In genomic region chr1:184053711-184054110, GRCm38 (mm10) we compare ENCODE assay signal across 24 mouse cellular contexts. TPM values are rescaled to one million over a fixed set of nuclear protein-coding genes. Genes with fewer than 3 reads are reported as not detected.
"Had no signal": no experiment of that assay in that cellular context is flagged by ENCODE, and none has a peak within 500 bp of the region (broad histone marks: within the 10 kb centered on the region; RNA-seq: fewer than 3 reads in every experiment).

No protein-coding gene starts in this region.

- H3K27ac ChIP-seq: limb, embryonic 12.5 days; limb, embryonic 15.5 days; liver, embryonic 14.5 days; lung, embryonic 15.5 days; midbrain, embryonic 10.5 days; midbrain, embryonic 15.5 days; neural tube, embryonic 12.5 days; neural tube, embryonic 15.5 days; stomach, postnatal 0 days had no signal

- DNase-seq: kidney, adult 9 months; kidney, postnatal 14 days; kidney, postnatal 4 days; left cerebral cortex, postnatal 4 days; lung, adult 18-20 months; lung, postnatal 10 days; lung, postnatal 36 days; right cerebral cortex, adult 18-20 months; right cerebral cortex, postnatal 14 days; right cerebral cortex, postnatal 4 days; thymus, adult 2 months; thymus, postnatal 14 days; thymus, postnatal 4 days had no signal

- H3K4me3 ChIP-seq: limb, embryonic 12.5 days; limb, embryonic 15.5 days; lung, embryonic 15.5 days; megakaryocyte, embryonic 14.5 days; midbrain, embryonic 10.5 days; midbrain, embryonic 15.5 days; neural tube, embryonic 12.5 days; neural tube, embryonic 15.5 days had no signal

- H3K36me3 ChIP-seq: limb, embryonic 12.5 days; limb, embryonic 15.5 days; lung, embryonic 15.5 days; midbrain, embryonic 10.5 days; midbrain, embryonic 15.5 days; neural tube, embryonic 12.5 days; neural tube, embryonic 15.5 days had no signal

- H3K4me1 ChIP-seq: midbrain, embryonic 10.5 days; neural tube, embryonic 12.5 days had no signal

- H3K4me2 ChIP-seq: limb, embryonic 12.5 days; limb, embryonic 15.5 days; lung, embryonic 15.5 days; midbrain, embryonic 15.5 days; neural tube, embryonic 12.5 days; neural tube, embryonic 15.5 days had no signal

- ATAC-seq: midbrain, embryonic 15.5 days had no signal

- H3K9me3 ChIP-seq: limb, embryonic 12.5 days; limb, embryonic 15.5 days; lung, embryonic 15.5 days; megakaryocyte, embryonic 14.5 days; midbrain, embryonic 10.5 days; midbrain, embryonic 15.5 days; neural tube, embryonic 12.5 days; neural tube, embryonic 15.5 days had no signal

- H3K9ac ChIP-seq: limb, embryonic 12.5 days; limb, embryonic 15.5 days; liver, embryonic 14.5 days; lung, embryonic 15.5 days; midbrain, embryonic 15.5 days; neural tube, embryonic 12.5 days; neural tube, embryonic 15.5 days had no signal

- H3K27me3 ChIP-seq: limb, embryonic 12.5 days; limb, embryonic 15.5 days; lung, embryonic 15.5 days; megakaryocyte, embryonic 14.5 days; midbrain, embryonic 15.5 days; neural tube, embryonic 12.5 days; neural tube, embryonic 15.5 days had no signal

RNA-seq across cellular contexts. Expression of gene 1700056E22Rik, which starts 19.6 kb away (rescaled TPM):
- total RNA-seq: layer of hippocampus, adult 18-20 months had no signal
